Mouse (Mus musculus) heart, postnatal 0 days (tissue): ENCODE data around the gene Tmem176b. TPM values are rescaled to one million over a fixed set of nuclear protein-coding genes. Genes with fewer than 3 reads are reported as not detected.

Experiments
- ATAC-seq: fragments of 200-750 bp; cut with Nextera tagmentation; 2 replicates; pipeline ENCODE4 v1.8.0; 2017; ENCODE audit warnings: low read depth, moderate number of reproducible peaks, moderate library complexity; ENCODE audit not compliant: insufficient read depth
- DNase-seq: peaks from one replicate; pipeline ENCODE4 v3.0.0-alpha.2; 2016; ENCODE audit warnings: low spot score
- H3K27ac ChIP-seq: fragments of 300-500 bp; sonication (generic); 2 replicates; pipeline ENCODE4 v1.5.1; 2014; ENCODE audit warnings: low read depth, mild to moderate bottlenecking
- H3K27me3 ChIP-seq: fragments of 300-500 bp; sonication (generic); 2 replicates; pipeline ENCODE4 v1.6.1; 2014; ENCODE audit warnings: low read length, mixed read lengths; ENCODE audit not compliant: control insufficient read depth, insufficient read depth
- H3K36me3 ChIP-seq: fragments of 300-500 bp; sonication (generic); replicated peaks from 2 replicates; pipeline ENCODE4 v1.6.1; 2014; ENCODE audit warnings: low read length, mixed read lengths; ENCODE audit not compliant: control insufficient read depth, insufficient read depth
- H3K4me1 ChIP-seq: fragments of 300-500 bp; sonication (generic); 2 replicates; pipeline ENCODE4 v1.6.1; 2014; ENCODE audit warnings: antibody characterized with exemption; ENCODE audit not compliant: control insufficient read depth, insufficient read depth
- H3K4me2 ChIP-seq: fragments of 300-500 bp; sonication (generic); 2 replicates; pipeline ENCODE4 v1.6.1; 2014; ENCODE audit warnings: low read depth, mild to moderate bottlenecking, low read length, moderate library complexity
- H3K4me3 ChIP-seq: fragments of 300-500 bp; sonication (generic); 2 replicates; pipeline ENCODE4 v1.5.1; 2014; ENCODE audit warnings: low read depth, low read length
- H3K9ac ChIP-seq: fragments of 300-500 bp; sonication (generic); replicated peaks from 2 replicates; pipeline ENCODE4 v1.6.1; 2014; ENCODE audit warnings: low read depth, low read length, mixed read lengths
- H3K9me3 ChIP-seq: fragments of 300-500 bp; sonication (generic); replicated peaks from 2 replicates; pipeline ENCODE4 v1.6.1; 2016; ENCODE audit warnings: low read length; ENCODE audit not compliant: control insufficient read depth
- CTCF ChIP-seq: IDR thresholded peaks from 2 replicates; pipeline ENCODE4 v1.5.1; 2016; ENCODE audit warnings: antibody characterized with exemption, control low read depth, low read depth
- EP300 ChIP-seq: IDR thresholded peaks from 2 replicates; pipeline ENCODE4 v1.6.1; 2016; ENCODE audit warnings: antibody characterized with exemption, low read depth
- WGBS: fragments of 180-500 bp; shearing (Covaris S2); extraction: QIAGEN DNeasy Blood & Tissue Kit; methylation state at CpG from one replicate; pipeline ENCODE4 v1.1.7; 2014; 5-methylcytosine and 5-hydroxymethylcytosine counted together
- polyA plus RNA-seq: library from polyadenylated mRNA; unstranded; fragments of >200 nt; fragmentation: Nextera tagmentation; extraction: Ambion mirVana; gene quantifications from 2 replicates; pipeline ENCODE4 v1.2.1, GENCODE M21; 2015
- total RNA-seq: library from RNA; depleted of rRNA; stranded (reverse); fragments of >200 nt; gene quantifications from 2 replicates; pipeline ENCODE4 v1.2.3, GENCODE M21; 2014; ENCODE audit warnings: low replicate concordance

The Tmem176b gene
- total and polyA plus RNA-seq, 2 experiments from 2014 or later: 93.9 to 168 TPM

DNA sequence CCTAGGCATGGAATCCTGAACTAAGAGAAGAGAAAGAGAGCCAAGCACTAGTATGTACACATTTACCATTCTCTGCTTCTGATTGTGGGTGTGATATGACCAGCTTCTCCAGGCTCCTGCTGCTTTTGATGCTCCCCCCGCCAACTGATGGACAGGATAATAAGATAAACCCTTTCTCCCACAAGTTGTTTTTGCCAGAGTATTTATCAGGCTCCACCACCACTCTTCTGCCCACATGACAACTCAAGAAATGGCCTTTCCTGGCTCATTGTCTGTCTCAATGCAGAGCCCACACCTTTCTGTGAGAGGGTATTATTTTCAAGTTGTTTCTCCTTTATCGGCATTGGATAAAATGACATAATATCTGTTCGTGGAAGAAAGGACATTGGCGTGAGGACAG lies 7.8 kb downstream of the Tmem176b start:
- peaks cover 27% of the 10 kb centered on the region for H3K36me3 ChIP-seq

DNA sequence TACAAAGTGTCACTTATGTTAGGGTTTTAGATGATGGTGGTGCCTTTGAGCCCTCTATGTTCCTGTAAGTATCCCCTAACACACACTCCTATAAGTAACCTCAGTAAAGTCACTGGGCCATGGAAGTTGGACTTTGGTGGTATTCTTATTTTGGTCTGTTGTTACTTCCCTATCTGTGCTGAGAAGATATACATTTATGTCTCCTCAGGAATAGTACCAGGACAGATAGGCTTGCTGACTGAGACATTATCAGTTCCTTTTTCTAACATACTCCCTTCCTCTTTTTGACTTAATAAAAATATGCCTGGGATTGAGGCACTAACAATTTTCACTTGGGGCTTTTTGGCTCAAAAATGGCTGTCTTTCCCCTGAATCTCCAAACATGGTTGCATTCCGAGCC lies 8.9 kb downstream of the Tmem176b start:
- ATAC-seq: no peak
- peaks cover 27% of the 10 kb centered on the region for H3K36me3 ChIP-seq

More for the DNA sequence above, 7.8 kb downstream of the Tmem176b start:
- H3K27ac ChIP-seq: no peak overlapping the region
- no peak for TF ChIP-seq EP300
- no peak for TF ChIP-seq CTCF
- no peak overlapping the region for H3K4me2 ChIP-seq
- H3K4me3 ChIP-seq: no peak overlapping the region
- ATAC-seq (no peak), DNase-seq (no peak)
- H3K4me1 ChIP-seq: peaks cover 4% of the 10 kb centered on the region; the same call in 1 of the 2 replicates
- no peak overlapping the region for H3K9ac ChIP-seq
- H3K27me3 ChIP-seq: no peaks in the 10 kb centered on the region
- 95% methylated on average over 4 of the region's 4 CpGs for WGBS
- H3K9me3 ChIP-seq: no peaks in the 10 kb centered on the region

GRCm38 (mm10) chr6:48831141-48831540 lies 10.2 kb downstream of the Tmem176b start:
- Histone ChIP-seq H3K4me1 (peaks cover 4% of the 10 kb centered on the region; the same call in 1 of the 2 replicates), H3K27me3 (no peaks in the 10 kb centered on the region), H3K9ac (no peak overlapping the region), H3K4me3 (no peak overlapping the region), H3K9me3 (no peaks in the 10 kb centered on the region), H3K36me3 (peaks cover 27% of the 10 kb centered on the region), H3K27ac (no peak overlapping the region), H3K4me2 (no peak overlapping the region)
- DNase-seq: no peak
- ATAC-seq: no peak
- TF ChIP-seq EP300 (no peak), CTCF (no peak)
- 74% methylated on average over 5 of the region's 5 CpGs for whole genome bisulfite sequencing

More for the DNA sequence above, 8.9 kb downstream of the Tmem176b start:
- no peaks in the 10 kb centered on the region for H3K27me3 ChIP-seq
- no peak for DNase-seq
- no peak overlapping the region for H3K4me3 ChIP-seq
- H3K9ac ChIP-seq: no peak overlapping the region
- TF ChIP-seq CTCF: no peak
- no peak for TF ChIP-seq EP300
- peaks cover 4% of the 10 kb centered on the region; the same call in 1 of the 2 replicates for H3K4me1 ChIP-seq
- WGBS: 87% methylated on average over 1 of the region's 1 CpGs
- no peaks in the 10 kb centered on the region for H3K9me3 ChIP-seq
- no peak overlapping the region for H3K27ac ChIP-seq
- no peak overlapping the region for H3K4me2 ChIP-seq

GRCm38 (mm10) chr6:48830241-48830640 lies 11.1 kb downstream of the Tmem176b start:
- Histone ChIP-seq H3K4me1 (peaks cover 4% of the 10 kb centered on the region; the same call in 1 of the 2 replicates), H3K27me3 (no peaks in the 10 kb centered on the region), H3K9ac (no peak overlapping the region), H3K36me3 (peaks cover 24% of the 10 kb centered on the region), H3K9me3 (no peaks in the 10 kb centered on the region), H3K27ac (no peak overlapping the region), H3K4me3 (no peak overlapping the region), H3K4me2 (no peak overlapping the region)
- TF ChIP-seq EP300 (no peak), CTCF (no peak)
- DNase-seq (no peak), ATAC-seq (no peak)
- WGBS: 44% methylated on average over 1 of the region's 1 CpGs

GRCm38 (mm10) chr6:48829651-48830050 lies 11.6 kb downstream of the Tmem176b start:
- H3K4me1 ChIP-seq: peaks cover 4% of the 10 kb centered on the region; the same call in 1 of the 2 replicates

DNA sequence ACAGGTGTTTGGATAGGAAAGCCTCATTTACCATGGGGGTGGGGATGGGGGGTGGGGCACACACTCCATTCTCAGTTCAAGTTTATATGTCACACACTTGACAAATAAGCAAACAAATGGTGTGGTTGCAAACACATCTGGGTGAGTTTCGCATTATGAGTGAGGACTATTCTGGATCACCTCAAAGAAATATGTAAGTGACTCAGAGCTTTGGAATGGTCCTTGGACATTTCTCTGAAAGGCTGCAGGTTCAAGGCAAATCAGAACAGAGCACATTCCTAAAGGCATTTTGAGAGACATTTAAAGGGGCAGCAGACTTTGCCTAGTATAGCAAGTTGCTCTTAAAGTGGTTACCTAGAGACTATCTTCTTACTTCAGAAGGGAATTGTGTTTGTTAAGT lies 12.3 kb downstream of the Tmem176b start:
- TF ChIP-seq EP300 (no peak), CTCF (no peak)
- no peaks in the 10 kb centered on the region for H3K27me3 ChIP-seq
- H3K4me2 ChIP-seq: no peak overlapping the region
- H3K4me3 ChIP-seq: no peak overlapping the region
- DNase-seq (no peak), ATAC-seq (no peak)
- H3K4me1 ChIP-seq: peaks cover 4% of the 10 kb centered on the region; the same call in 1 of the 2 replicates
- no peak overlapping the region for H3K27ac ChIP-seq
- H3K9ac ChIP-seq: no peak overlapping the region
- peaks cover 12% of the 10 kb centered on the region for H3K36me3 ChIP-seq
- 32% methylated on average over 1 of the region's 1 CpGs for WGBS
- no peaks in the 10 kb centered on the region for H3K9me3 ChIP-seq

More at GRCm38 (mm10) chr6:48829651-48830050, 11.6 kb downstream of the Tmem176b start:
- no peak overlapping the region for H3K27ac ChIP-seq
- DNase-seq (no peak), ATAC-seq (no peak)
- H3K9me3 ChIP-seq: no peaks in the 10 kb centered on the region
- H3K36me3 ChIP-seq: peaks cover 19% of the 10 kb centered on the region
- H3K4me2 ChIP-seq: no peak overlapping the region
- H3K4me3 ChIP-seq: no peak overlapping the region
- H3K27me3 ChIP-seq: no peaks in the 10 kb centered on the region
- TF ChIP-seq EP300: no peak
- no peak for TF ChIP-seq CTCF
- no peak overlapping the region for H3K9ac ChIP-seq
